Mouse (Mus musculus) testis, postnatal 14 days (tissue): ENCODE measurements around the gene Nell2.
"Not testable (repeated sequence)": the region's sequence is repeated elsewhere in the genome, so short reads cannot be mapped to it uniquely, and the experiment has no call there.

Source experiments
- DNase-seq: peaks from one replicate; pipeline ENCODE4 v3.0.0; 2021; ENCODE audit warnings: low spot score

Nell2 gene

GRCm38 (mm10) chr15:95241161-95241560, 287.2 kb downstream of the Nell2 start:
- no peak for DNase-seq

GRCm38 (mm10) chr15:95237021-95237420, 291.3 kb downstream of the Nell2 start:
- DNase-seq = not testable (repeated sequence)

- DNase-seq = no peak
Measured at GRCm38 (mm10) chr15:95236509-95236908, 291.9 kb downstream of the Nell2 start.

- no peak for DNase-seq
Measured at GRCm38 (mm10) chr15:95231171-95231570, 297.2 kb downstream of the Nell2 start.

- no peak for DNase-seq
Measured at GRCm38 (mm10) chr15:95216640-95217365, 311.6 kb downstream of the Nell2 start.

GRCm38 (mm10) chr15:95210551-95210950, 317.8 kb downstream of the Nell2 start:
- DNase-seq = no peak

- no peak for DNase-seq
Measured at GRCm38 (mm10) chr15:95209186-95209585, 319.2 kb downstream of the Nell2 start.

GRCm38 (mm10) chr15:95193661-95194280, 334.6 kb downstream of the Nell2 start:
- no peak for DNase-seq

- DNase-seq = no peak
Measured at GRCm38 (mm10) chr15:95192951-95193350, 335.4 kb downstream of the Nell2 start.

- no peak for DNase-seq
Measured at GRCm38 (mm10) chr15:95186226-95186625, 342.1 kb downstream of the Nell2 start.

GRCm38 (mm10) chr15:95185419-95185818, 342.9 kb downstream of the Nell2 start:
- DNase-seq = no peak

- DNase-seq = no peak
Measured at GRCm38 (mm10) chr15:95183450-95183849, 344.9 kb downstream of the Nell2 start.

GRCm38 (mm10) chr15:95156828-95157227, 371.5 kb downstream of the Nell2 start:
- DNase-seq = no peak

- DNase-seq = no peak
Measured at GRCm38 (mm10) chr15:95145118-95145517, 383.2 kb downstream of the Nell2 start.

GRCm38 (mm10) chr15:95144131-95144530, 384.2 kb downstream of the Nell2 start:
- no peak for DNase-seq

GRCm38 (mm10) chr15:95138709-95139409, 389.5 kb downstream of the Nell2 start:
- no peak for DNase-seq

GRCm38 (mm10) chr15:95137018-95137810, 391.1 kb downstream of the Nell2 start:
- no peak for DNase-seq

- DNase-seq = no peak
Measured at GRCm38 (mm10) chr15:95135926-95136609, 392.3 kb downstream of the Nell2 start.

GRCm38 (mm10) chr15:95131401-95131800, 397.0 kb downstream of the Nell2 start:
- no peak for DNase-seq

GRCm38 (mm10) chr15:95108626-95109025, 419.7 kb downstream of the Nell2 start:
- DNase-seq = no peak

GRCm38 (mm10) chr15:95107246-95107809, 421.0 kb downstream of the Nell2 start:
- DNase-seq = no peak
